Mouse (Mus musculus) bone marrow macrophage, adult 2 months (primary cell): ENCODE results near the gene Prl2c3. TPM values are rescaled to one million over a fixed set of nuclear protein-coding genes. Genes with fewer than 3 reads are reported as not detected.
"Not testable (repeated sequence)": the region's sequence is repeated elsewhere in the genome, so short reads cannot be mapped to it uniquely, and the experiment has no call there.

Experiments used
- H3K27ac ChIP-seq: 2 replicates; pipeline ENCODE4 v1.5.1; 2012; ENCODE audit warnings: low read depth, low read length; ENCODE audit not compliant: insufficient read depth
- H3K4me1 ChIP-seq: 2 replicates; pipeline ENCODE4 v1.6.1; 2012; ENCODE audit warnings: low read length; ENCODE audit not compliant: control insufficient read depth, insufficient read depth
- H3K4me3 ChIP-seq: 2 replicates; pipeline ENCODE4 v1.5.1; 2012; ENCODE audit warnings: mild to moderate bottlenecking, low read length, moderate library complexity; ENCODE audit not compliant: insufficient read depth
- CTCF ChIP-seq: IDR thresholded peaks from 2 replicates; pipeline ENCODE4 v1.5.1; 2012; ENCODE audit warnings: low read depth, mild to moderate bottlenecking, low read length, moderate library complexity
- POLR2A ChIP-seq: IDR thresholded peaks from 2 replicates; pipeline ENCODE4 v1.6.1; 2012; ENCODE audit warnings: mild to moderate bottlenecking, low read depth, low read length, borderline replicate concordance
- polyA plus RNA-seq: library from polyadenylated mRNA; stranded (reverse); fragments of >200 nt; gene quantifications from 2 replicates; pipeline ENCODE4 v1.2.4, GENCODE M21; 2012; ENCODE audit not compliant: missing spikeins, insufficient read depth, insufficient read length

The Prl2c3 gene
- polyA plus RNA-seq = not detected in 2 replicates

GRCm38 (mm10) chr13:12799979-12800378, at the start of gene Prl2c3:
TSS of gene Prl2c3 (minus strand) at chr13:12800079.
- not testable (repeated sequence) for H3K27ac ChIP-seq, H3K4me3 ChIP-seq, H3K4me1 ChIP-seq

GRCm38 (mm10) chr13:12848254-12848653, 48.4 kb upstream of the Prl2c3 start:
- H3K27ac ChIP-seq, H3K4me1 ChIP-seq, H3K4me3 ChIP-seq: not testable (repeated sequence)

- H3K4me3 ChIP-seq, H3K27ac ChIP-seq, H3K4me1 ChIP-seq: not testable (repeated sequence)
These were observed 44.8 kb upstream of the Prl2c3 start for GRCm38 (mm10) chr13:12844701-12845100.

- H3K27ac ChIP-seq, H3K4me1 ChIP-seq, H3K4me3 ChIP-seq: not testable (repeated sequence)
These were observed 37.7 kb upstream of the Prl2c3 start for GRCm38 (mm10) chr13:12837546-12837945.

GRCm38 (mm10) chr13:12831769-12832168, 31.9 kb upstream of the Prl2c3 start:
- no peaks in the 10 kb centered on the region for H3K4me1 ChIP-seq
- H3K4me3 ChIP-seq = no peak overlapping the region
- TF ChIP-seq POLR2A (no peak), CTCF (no peak)
- no peak overlapping the region for H3K27ac ChIP-seq

- H3K27ac ChIP-seq = no peak overlapping the region
- H3K4me1 ChIP-seq = no peaks in the 10 kb centered on the region
- H3K4me3 ChIP-seq = no peak overlapping the region
- TF ChIP-seq CTCF (no peak), POLR2A (no peak)
These were observed 29.2 kb upstream of the Prl2c3 start for GRCm38 (mm10) chr13:12829031-12829430.

- H3K4me3 ChIP-seq, H3K27ac ChIP-seq, H3K4me1 ChIP-seq: not testable (repeated sequence)
These were observed 24.8 kb upstream of the Prl2c3 start for GRCm38 (mm10) chr13:12824500-12825176.

- not testable (repeated sequence) for H3K4me1 ChIP-seq, H3K4me3 ChIP-seq
- peak overlapping the region; percentile 54 for H3K27ac ChIP-seq
These were observed 14.0 kb upstream of the Prl2c3 start for GRCm38 (mm10) chr13:12813734-12814424.

- Histone ChIP-seq H3K27ac (no peak overlapping the region), H3K4me1 (no peaks in the 10 kb centered on the region), H3K4me3 (no peak overlapping the region)
- no peak for TF ChIP-seq CTCF
- no peak for TF ChIP-seq POLR2A
These were observed 9.7 kb upstream of the Prl2c3 start for GRCm38 (mm10) chr13:12809591-12809990.

GRCm38 (mm10) chr13:12808793-12809512, 9.1 kb upstream of the Prl2c3 start:
- H3K27ac ChIP-seq, H3K4me1 ChIP-seq, H3K4me3 ChIP-seq: not testable (repeated sequence)

- H3K27ac ChIP-seq, H3K4me3 ChIP-seq, H3K4me1 ChIP-seq: not testable (repeated sequence)
These were observed 6.6 kb upstream of the Prl2c3 start for GRCm38 (mm10) chr13:12806496-12806895.

GRCm38 (mm10) chr13:12769442-12770091, 30.3 kb downstream of the Prl2c3 start:
- not testable (repeated sequence) for H3K4me3 ChIP-seq, H3K4me1 ChIP-seq, H3K27ac ChIP-seq
